Mouse (Mus musculus) midbrain, postnatal 0 days (tissue): ENCODE data around the gene Grin3b. TPM values are rescaled to one million over a fixed set of nuclear protein-coding genes. Genes with fewer than 3 reads are reported as not detected.

ENCODE experiments used
- ATAC-seq: fragments of 200-750 bp; cut with Nextera tagmentation; 2 replicates; pipeline ENCODE4 v1.8.0; 2017; ENCODE audit warnings: moderate number of reproducible peaks, mild to moderate bottlenecking, moderate TSS enrichment, moderate library complexity; ENCODE audit not compliant: low FRiP score
- DNase-seq: peaks from one replicate; pipeline ENCODE4 v3.0.0-alpha.2; 2015; ENCODE audit warnings: low spot score
- H3K27ac ChIP-seq: fragments of 300-500 bp; sonication (generic); 2 replicates; pipeline ENCODE4 v1.5.1; 2014; ENCODE audit warnings: low read depth, mild to moderate bottlenecking, low read length, mixed read lengths
- H3K27me3 ChIP-seq: fragments of 300-500 bp; sonication (generic); 2 replicates; pipeline ENCODE4 v1.6.1; 2014; ENCODE audit warnings: low read length, control low read depth, mixed read lengths; ENCODE audit not compliant: insufficient read depth
- H3K36me3 ChIP-seq: fragments of 300-500 bp; sonication (generic); 2 replicates; pipeline ENCODE4 v1.6.1; 2014; ENCODE audit warnings: low read length, control low read depth, mixed read lengths; ENCODE audit not compliant: insufficient read depth
- H3K4me1 ChIP-seq: fragments of 300-500 bp; sonication (generic); 2 replicates; pipeline ENCODE4 v1.6.1; 2014; ENCODE audit warnings: mild to moderate bottlenecking, control low read depth, antibody characterized with exemption, low read length, mixed read lengths; ENCODE audit not compliant: insufficient read depth
- H3K4me2 ChIP-seq: fragments of 300-500 bp; sonication (generic); 2 replicates; pipeline ENCODE4 v1.6.1; 2014; ENCODE audit warnings: low read depth, mild to moderate bottlenecking, low read length, mixed read lengths; ENCODE audit not compliant: poor library complexity, severe bottlenecking
- H3K4me3 ChIP-seq: fragments of 300-500 bp; sonication (generic); 2 replicates; pipeline ENCODE4 v1.5.1; 2014; ENCODE audit warnings: low read depth, mild to moderate bottlenecking, low read length, moderate library complexity
- H3K9ac ChIP-seq: fragments of 300-500 bp; sonication (generic); replicated peaks from 2 replicates; pipeline ENCODE4 v1.6.1; 2014; ENCODE audit warnings: mild to moderate bottlenecking, low read length, moderate library complexity, mixed read lengths; ENCODE audit not compliant: poor library complexity, severe bottlenecking
- H3K9me3 ChIP-seq: fragments of 300-500 bp; sonication (generic); 2 replicates; pipeline ENCODE4 v1.6.1; 2016; ENCODE audit warnings: low read length, control low read depth
- CTCF ChIP-seq: IDR thresholded peaks from 2 replicates; pipeline ENCODE4 v1.5.1; 2016; ENCODE audit warnings: antibody characterized with exemption, mild to moderate bottlenecking
- WGBS: fragments of 180-500 bp; shearing (Covaris S2); extraction: QIAGEN DNeasy Blood & Tissue Kit; methylation state at CpG from one replicate; pipeline ENCODE4 v1.1.7; 2014; 5-methylcytosine and 5-hydroxymethylcytosine counted together
- polyA plus RNA-seq: library from polyadenylated mRNA; unstranded; fragments of >200 nt; fragmentation: Nextera tagmentation; extraction: Ambion mirVana; gene quantifications from 2 replicates; pipeline ENCODE4 v1.2.1, GENCODE M21; 2015
- total RNA-seq: library from RNA; depleted of rRNA; stranded (reverse); fragments of >200 nt; gene quantifications from 2 replicates; pipeline ENCODE4 v1.2.3, GENCODE M21; 2014

Gene Grin3b
- total and polyA plus RNA-seq, 2 experiments from 2014 or later = 0.21 to 2.2 TPM

- H3K36me3 ChIP-seq = no peaks in the 10 kb centered on the region
- no peak overlapping the region for H3K9ac ChIP-seq
- peaks cover 5% of the 10 kb centered on the region; the same call in 1 of the 2 replicates for H3K27me3 ChIP-seq
- H3K4me3 ChIP-seq = peak overlapping the region; percentile 38
- WGBS = 9% methylated on average over 15 of the region's 15 CpGs
- H3K4me2 ChIP-seq = peak overlapping the region; percentile 72
- no peak for TF ChIP-seq CTCF
- DNase-seq (peak; percentile 50), ATAC-seq (no peak)
- H3K9me3 ChIP-seq = no peaks in the 10 kb centered on the region
- no peaks in the 10 kb centered on the region for H3K4me1 ChIP-seq
- no peak overlapping the region for H3K27ac ChIP-seq
Measured at GRCm38 (mm10) chr10:79997819-79998218, 27.3 kb downstream of the Grin3b start.

DNA sequence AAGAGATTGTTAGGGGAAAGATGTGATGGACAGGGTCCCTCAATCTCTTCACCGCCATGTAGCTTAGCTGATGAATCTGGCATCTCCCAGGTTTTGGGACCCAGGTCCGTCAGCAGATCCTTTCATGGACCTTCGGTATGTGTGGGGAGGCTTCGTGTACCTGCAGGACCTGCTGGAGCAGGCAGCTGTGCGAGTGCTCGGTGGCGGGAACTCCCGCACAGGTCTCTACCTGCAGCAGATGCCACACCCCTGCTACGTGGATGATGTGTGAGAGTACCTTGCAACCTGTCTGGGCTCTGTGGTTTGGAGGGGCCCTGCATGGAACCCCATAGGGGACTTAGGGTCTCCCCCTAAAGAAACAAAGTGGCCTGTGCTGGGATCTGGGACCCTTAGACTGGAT, 31.4 kb downstream of the Grin3b start:
- no peak for DNase-seq
- Histone ChIP-seq H3K9me3 (no peaks in the 10 kb centered on the region), H3K4me1 (no peaks in the 10 kb centered on the region), H3K36me3 (no peaks in the 10 kb centered on the region), H3K27me3 (peaks cover 5% of the 10 kb centered on the region; the same call in 1 of the 2 replicates), H3K9ac (no peak overlapping the region), H3K4me2 (no peak overlapping the region), H3K27ac (no peak overlapping the region), H3K4me3 (no peak overlapping the region)
- 84% methylated on average over 9 of the region's 9 CpGs for WGBS
- ATAC-seq = no peak
- no peak for TF ChIP-seq CTCF

GRCm38 (mm10) chr10:80002829-80003228, 32.3 kb downstream of the Grin3b start:
- Histone ChIP-seq H3K9me3 (no peaks in the 10 kb centered on the region), H3K27me3 (peaks cover 5% of the 10 kb centered on the region; the same call in 1 of the 2 replicates), H3K27ac (no peak overlapping the region), H3K4me3 (no peak overlapping the region), H3K4me1 (no peaks in the 10 kb centered on the region), H3K4me2 (no peak overlapping the region), H3K9ac (no peak overlapping the region), H3K36me3 (no peaks in the 10 kb centered on the region)
- TF ChIP-seq CTCF = no peak
- 30% methylated on average over 21 of the region's 21 CpGs for WGBS
- DNase-seq (no peak), ATAC-seq (no peak)

DNA sequence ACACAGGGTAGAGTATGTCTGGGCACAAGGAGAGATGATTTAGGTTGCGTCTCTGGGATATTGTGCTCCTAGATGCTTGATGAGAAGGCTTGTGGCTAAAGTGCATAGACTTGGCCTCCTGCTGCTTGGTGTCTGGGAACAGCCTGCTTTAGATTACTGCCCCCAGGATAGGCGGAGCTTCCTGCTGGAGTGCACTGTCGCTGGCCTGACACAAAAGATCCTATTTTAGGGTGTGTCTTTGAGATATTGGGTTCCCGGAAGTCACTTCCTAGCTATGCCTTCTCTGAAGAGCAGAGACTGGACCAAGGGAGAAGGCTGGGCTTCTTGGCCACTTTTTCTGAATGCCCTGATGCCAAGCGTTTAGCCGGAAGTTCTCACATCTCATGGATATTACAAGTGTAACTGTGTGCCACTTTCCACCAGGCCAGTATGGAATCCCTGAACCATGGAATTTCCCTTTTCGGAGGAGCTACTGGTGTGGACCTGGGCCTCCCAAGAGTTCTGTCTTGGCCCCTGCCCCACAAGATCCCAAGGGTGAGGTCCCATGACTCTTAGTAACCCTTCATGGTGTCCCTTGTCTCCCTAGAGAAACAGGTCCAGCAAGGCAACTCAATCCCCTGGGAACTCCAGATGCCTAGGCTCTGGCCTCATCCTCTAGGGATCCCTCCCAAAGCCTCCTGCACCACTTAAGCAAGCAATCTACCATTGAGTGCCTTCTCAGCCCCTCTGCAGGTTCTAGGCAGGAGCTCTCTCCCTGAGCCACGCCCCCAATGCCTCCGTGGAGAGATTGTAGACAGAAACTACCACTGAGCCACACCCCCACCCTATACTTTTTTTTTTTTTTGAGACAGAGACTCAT, 33.1 kb downstream of the Grin3b start:
- H3K27me3 ChIP-seq = peaks cover 5% of the 10 kb centered on the region; the same call in 1 of the 2 replicates
- no peak for TF ChIP-seq CTCF
- no peak overlapping the region for H3K4me3 ChIP-seq
- no peak for DNase-seq
- WGBS = 64% methylated on average over 9 of the region's 9 CpGs
- H3K27ac ChIP-seq = no peak overlapping the region
- ATAC-seq = no peak
- no peak overlapping the region for H3K9ac ChIP-seq
- H3K4me1 ChIP-seq = no peaks in the 10 kb centered on the region
- H3K4me2 ChIP-seq = no peak overlapping the region
- no peaks in the 10 kb centered on the region for H3K9me3 ChIP-seq
- H3K36me3 ChIP-seq = no peaks in the 10 kb centered on the region

GRCm38 (mm10) chr10:80004233-80004705, 33.8 kb downstream of the Grin3b start:
- H3K9me3 ChIP-seq = no peaks in the 10 kb centered on the region
- peaks cover 5% of the 10 kb centered on the region; the same call in 1 of the 2 replicates for H3K27me3 ChIP-seq
- H3K4me3 ChIP-seq = no peak overlapping the region
- H3K9ac ChIP-seq = no peak overlapping the region
- no peak for TF ChIP-seq CTCF
- H3K4me1 ChIP-seq = no peaks in the 10 kb centered on the region
- DNase-seq = no peak
- H3K4me2 ChIP-seq = no peak overlapping the region
- ATAC-seq = no peak
- 76% methylated on average over 8 of the region's 8 CpGs for WGBS
- H3K27ac ChIP-seq = no peak overlapping the region
- H3K36me3 ChIP-seq = 0 out of 2 replicates have a peak, but pooled peaks cover 4% of the 10 kb centered on the region

- DNase-seq = no peak
- no peak overlapping the region for H3K9ac ChIP-seq
- peaks cover 11% of the 10 kb centered on the region; the same call in 1 of the 2 replicates for H3K36me3 ChIP-seq
- no peak for TF ChIP-seq CTCF
- H3K27me3 ChIP-seq = peaks cover 21% of the 10 kb centered on the region
- ATAC-seq = no peak
- H3K4me1 ChIP-seq = no peaks in the 10 kb centered on the region
- no peak overlapping the region for H3K4me3 ChIP-seq
- H3K9me3 ChIP-seq = peaks cover 16% of the 10 kb centered on the region
- no peak overlapping the region for H3K27ac ChIP-seq
- H3K4me2 ChIP-seq = no peak overlapping the region
- 88% methylated on average over 6 of the region's 6 CpGs for WGBS
Measured at GRCm38 (mm10) chr10:80011740-80012139, 41.2 kb downstream of the Grin3b start.
